Mouse (Mus musculus) intestine, embryonic 15.5 days (tissue): Measurements from ENCODE around the gene Upk2. TPM values are rescaled to one million over a fixed set of nuclear protein-coding genes. Genes with fewer than 3 reads are reported as not detected.
"Not testable (repeated sequence)": the region's sequence is repeated elsewhere in the genome, so short reads cannot be mapped to it uniquely, and the experiment has no call there.

Source experiments
- ATAC-seq: fragments of 200-750 bp; cut with Nextera tagmentation; 2 replicates; pipeline ENCODE4 v1.8.0; 2017; ENCODE audit warnings: moderate TSS enrichment, moderate library complexity
- H3K27ac ChIP-seq: fragments of 300-500 bp; sonication (generic); 2 replicates; pipeline ENCODE4 v1.5.1; 2015; ENCODE audit warnings: mild to moderate bottlenecking, inconsistent platforms
- H3K27me3 ChIP-seq: fragments of 300-500 bp; sonication (generic); replicated peaks from 2 replicates; pipeline ENCODE4 v1.6.1; 2015; ENCODE audit warnings: inconsistent platforms
- H3K36me3 ChIP-seq: fragments of 300-500 bp; sonication (generic); 2 replicates; pipeline ENCODE4 v1.6.1; 2015; ENCODE audit warnings: inconsistent platforms
- H3K4me1 ChIP-seq: fragments of 300-500 bp; sonication (generic); replicated peaks from 2 replicates; pipeline ENCODE4 v1.6.1; 2015; ENCODE audit warnings: inconsistent platforms
- H3K4me2 ChIP-seq: fragments of 300-500 bp; sonication (generic); replicated peaks from 2 replicates; pipeline ENCODE4 v1.6.1; 2015; ENCODE audit warnings: mild to moderate bottlenecking, inconsistent platforms
- H3K4me3 ChIP-seq: fragments of 300-500 bp; sonication (generic); replicated peaks from 2 replicates; pipeline ENCODE4 v1.5.1; 2015; ENCODE audit warnings: inconsistent platforms
- H3K9ac ChIP-seq: fragments of 300-500 bp; sonication (generic); 2 replicates; pipeline ENCODE4 v1.6.1; 2015; ENCODE audit warnings: inconsistent platforms
- H3K9me3 ChIP-seq: fragments of 300-500 bp; sonication (generic); 2 replicates; pipeline ENCODE4 v1.6.1; 2016; ENCODE audit warnings: inconsistent platforms
- WGBS: fragments of 180-500 bp; shearing (Covaris S2); methylation state at CpG from one replicate; pipeline ENCODE4 v1.1.7; 2015; 5-methylcytosine and 5-hydroxymethylcytosine counted together
- polyA plus RNA-seq: library from polyadenylated mRNA; unstranded; fragments of >200 nt; fragmentation: Nextera tagmentation; extraction: Ambion mirVana; gene quantifications from 2 replicates; pipeline ENCODE4 v1.2.1, GENCODE M21; 2015

Gene Upk2
- polyA plus RNA-seq, 1 experiment from 2014 or later = 1.2 TPM

GRCm38 (mm10) chr9:44435747-44436146, 19.0 kb downstream of the Upk2 start:
- no peaks in the 10 kb centered on the region for H3K9me3 ChIP-seq
- H3K27me3 ChIP-seq = no peaks in the 10 kb centered on the region
- no peak overlapping the region for H3K9ac ChIP-seq

DNA sequence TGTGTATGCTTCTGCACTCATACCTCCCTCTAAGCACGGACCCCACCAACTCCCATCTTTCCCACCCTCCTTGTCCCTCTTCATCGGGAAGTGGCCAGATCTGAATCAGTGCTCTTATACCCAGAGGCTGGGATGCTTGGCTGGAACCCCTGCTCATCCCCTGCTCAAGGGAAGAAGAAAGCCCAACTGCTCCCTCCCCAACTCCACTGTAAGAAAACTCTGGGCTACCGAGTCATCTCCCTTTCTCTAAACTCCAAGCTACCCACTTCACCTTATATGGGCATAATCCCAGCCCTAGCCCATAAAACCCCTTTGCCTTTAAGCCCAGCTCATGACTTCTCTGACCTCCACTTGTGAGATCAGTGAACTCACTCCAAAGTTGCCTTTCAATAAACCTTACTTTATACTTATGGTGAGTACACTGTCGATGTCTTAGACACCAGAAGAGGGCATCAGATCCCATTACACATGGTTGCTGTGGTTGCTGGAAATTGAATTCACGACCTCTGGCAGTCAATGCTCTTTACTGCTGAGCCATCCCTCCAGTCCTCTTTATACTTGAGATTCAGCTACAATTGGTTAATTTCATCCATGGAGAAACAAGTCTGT, 22.1 kb downstream of the Upk2 start:
- no peak overlapping the region for H3K27ac ChIP-seq
- no peak for ATAC-seq
- H3K27me3 ChIP-seq = no peaks in the 10 kb centered on the region
- 41% methylated on average over 5 of the region's 5 CpGs for WGBS
- H3K9me3 ChIP-seq = no peaks in the 10 kb centered on the region
- no peaks in the 10 kb centered on the region for H3K36me3 ChIP-seq
- H3K4me2 ChIP-seq = no peak overlapping the region
- no peaks in the 10 kb centered on the region for H3K4me1 ChIP-seq
- no peak overlapping the region for H3K9ac ChIP-seq
- no peak overlapping the region for H3K4me3 ChIP-seq

More at GRCm38 (mm10) chr9:44435747-44436146, 19.0 kb downstream of the Upk2 start:
- H3K4me3 ChIP-seq = no peak overlapping the region
- no peak overlapping the region for H3K27ac ChIP-seq
- no peak for ATAC-seq
- no peak overlapping the region for H3K4me2 ChIP-seq
- WGBS = 78% methylated on average over 6 of the region's 6 CpGs
- H3K4me1 ChIP-seq = no peaks in the 10 kb centered on the region
- H3K36me3 ChIP-seq = no peaks in the 10 kb centered on the region

GRCm38 (mm10) chr9:44423576-44423975, 31.2 kb downstream of the Upk2 start:
- no peak overlapping the region for H3K4me3 ChIP-seq
- 81% methylated on average over 4 of the region's 4 CpGs for WGBS
- H3K36me3 ChIP-seq = no peaks in the 10 kb centered on the region

DNA sequence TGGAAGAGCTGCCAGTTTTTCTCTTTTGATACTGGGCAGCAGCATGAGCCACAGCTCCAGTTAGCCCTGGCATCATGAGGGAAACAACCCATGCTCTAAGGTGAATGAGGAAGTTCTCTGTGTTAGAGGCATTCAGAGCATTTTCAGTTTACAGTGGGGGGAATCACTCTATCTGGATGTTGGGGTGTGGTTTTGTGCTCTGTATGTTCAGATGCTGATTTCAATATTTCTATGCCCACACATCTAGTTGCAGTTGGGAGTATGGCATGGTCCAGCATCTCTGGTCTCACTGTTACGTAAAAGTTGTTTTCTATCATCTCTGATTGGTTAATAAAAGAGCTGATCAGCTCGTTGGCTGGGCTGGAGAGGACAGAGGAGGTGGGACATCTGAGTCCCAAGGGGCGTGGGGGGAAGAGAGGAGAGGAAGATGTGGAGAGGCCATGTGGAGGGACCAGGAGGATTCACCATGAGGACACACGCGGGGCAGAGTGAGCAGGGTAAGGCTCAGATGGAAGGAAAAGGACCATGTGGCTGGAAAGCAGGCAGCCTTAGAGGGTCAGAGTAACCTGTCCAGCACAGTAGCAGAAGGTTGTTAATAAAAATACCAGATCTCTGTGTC, 34.4 kb downstream of the Upk2 start:
- Histone ChIP-seq H3K9ac (no peak overlapping the region), H3K27me3 (no peaks in the 10 kb centered on the region), H3K4me3 (no peak overlapping the region), H3K4me2 (no peak overlapping the region), H3K9me3 (no peaks in the 10 kb centered on the region), H3K36me3 (no peaks in the 10 kb centered on the region), H3K4me1 (no peaks in the 10 kb centered on the region; the same call in 1 of the 2 replicates), H3K27ac (no peak overlapping the region)
- 77% methylated on average over 5 of the region's 5 CpGs for WGBS
- ATAC-seq = no peak

More at GRCm38 (mm10) chr9:44423576-44423975, 31.2 kb downstream of the Upk2 start:
- no peaks in the 10 kb centered on the region for H3K27me3 ChIP-seq
- H3K9me3 ChIP-seq = no peaks in the 10 kb centered on the region
- H3K4me2 ChIP-seq = no peak overlapping the region
- H3K9ac ChIP-seq = no peak overlapping the region
- no peak for ATAC-seq
- no peak overlapping the region for H3K27ac ChIP-seq
- H3K4me1 ChIP-seq = no peaks in the 10 kb centered on the region

- H3K27me3 ChIP-seq, H3K4me3 ChIP-seq, H3K9ac ChIP-seq, H3K27ac ChIP-seq, ATAC-seq, H3K36me3 ChIP-seq, H3K4me1 ChIP-seq, H3K4me2 ChIP-seq, H3K9me3 ChIP-seq: not testable (repeated sequence)
- 92% methylated on average over 9 of the region's 9 CpGs for WGBS
Observed at GRCm38 (mm10) chr9:44419730-44420129, 35.0 kb downstream of the Upk2 start.

GRCm38 (mm10) chr9:44418519-44419385, 36.0 kb downstream of the Upk2 start, which contains the start of gene Ccdc84:
TSS of gene Ccdc84 (minus strand) at chr9:44418569.
- no peak for ATAC-seq
- peak within 1 kb of the TSS; percentile 91 for H3K4me2 ChIP-seq
- no peaks in the 10 kb centered on the region for H3K27me3 ChIP-seq
- WGBS = 74% methylated on average over 14 of the region's 14 CpGs
- H3K9me3 ChIP-seq = no peaks in the 10 kb centered on the region
- H3K4me1 ChIP-seq = no peaks in the 10 kb centered on the region; the same call in 1 of the 2 replicates
- H3K36me3 ChIP-seq = no peaks in the 10 kb centered on the region
- H3K4me3 ChIP-seq = peak within 1 kb of the TSS; percentile 81
- peak within 1 kb of the TSS; percentile 74 for H3K27ac ChIP-seq
- peak within 1 kb of the TSS; percentile 78 for H3K9ac ChIP-seq

GRCm38 (mm10) chr9:44417892-44418363, 36.8 kb downstream of the Upk2 start:
- under 1% methylated on average over 38 of the region's 38 CpGs for WGBS
- Histone ChIP-seq H3K4me3 (peak overlapping the region; percentile 81), H3K4me1 (no peaks in the 10 kb centered on the region; the same call in 1 of the 2 replicates), H3K27me3 (no peaks in the 10 kb centered on the region), H3K9ac (peak overlapping the region; percentile 78), H3K36me3 (peaks cover 3% of the 10 kb centered on the region; the same call in 1 of the 2 replicates), H3K9me3 (no peaks in the 10 kb centered on the region), H3K4me2 (peak overlapping the region; percentile 91), H3K27ac (peak overlapping the region; percentile 74)
- peak; percentile 98 for ATAC-seq

GRCm38 (mm10) chr9:44417156-44417891, 37.5 kb downstream of the Upk2 start:
- peak overlapping the region; percentile 81 for H3K4me3 ChIP-seq
- H3K36me3 ChIP-seq = peaks cover 5% of the 10 kb centered on the region; the same call in 1 of the 2 replicates
- H3K27me3 ChIP-seq = no peaks in the 10 kb centered on the region
- ATAC-seq = peak; percentile 82
- peak overlapping the region; percentile 74 for H3K27ac ChIP-seq
- no peaks in the 10 kb centered on the region for H3K9me3 ChIP-seq
- H3K9ac ChIP-seq = peak overlapping the region; percentile 78
- 6% methylated on average over 26 of the region's 26 CpGs for WGBS
- no peaks in the 10 kb centered on the region; the same call in 1 of the 2 replicates for H3K4me1 ChIP-seq
- H3K4me2 ChIP-seq = peak overlapping the region; percentile 91

DNA sequence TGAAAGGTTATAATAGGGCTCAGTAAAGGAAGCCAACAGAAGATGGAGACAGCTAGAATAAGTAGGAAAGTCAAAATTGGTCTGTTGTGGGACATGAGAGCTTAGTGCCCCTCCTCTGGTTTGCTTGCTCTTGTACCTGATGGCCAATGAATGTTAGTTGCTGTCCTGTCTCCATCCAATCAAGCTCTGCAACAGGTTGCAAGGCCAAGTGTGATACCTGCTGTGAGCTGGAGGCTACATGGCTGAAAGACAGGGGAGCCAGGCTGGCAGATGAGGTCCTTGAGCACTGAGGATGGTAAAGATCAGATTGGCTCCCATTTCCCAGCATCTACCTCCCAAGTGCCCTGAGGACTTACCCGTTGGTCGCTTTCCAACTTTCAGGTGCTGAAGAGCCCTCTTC, 42.0 kb downstream of the Upk2 start:
- Histone ChIP-seq H3K9ac (no peak overlapping the region), H3K4me3 (no peak overlapping the region), H3K27me3 (no peaks in the 10 kb centered on the region), H3K36me3 (peaks cover 24% of the 10 kb centered on the region), H3K4me2 (no peak overlapping the region), H3K27ac (no peak overlapping the region), H3K9me3 (no peaks in the 10 kb centered on the region), H3K4me1 (peaks cover 2% of the 10 kb centered on the region)
- no peak for ATAC-seq
- 69% methylated on average over 2 of the region's 2 CpGs for WGBS

- no peak overlapping the region for H3K4me3 ChIP-seq
- no peak for ATAC-seq
- 75% methylated on average over 4 of the region's 4 CpGs for WGBS
Observed at GRCm38 (mm10) chr9:44412306-44412705, 42.5 kb downstream of the Upk2 start.

GRCm38 (mm10) chr9:44411601-44412130, 43.1 kb downstream of the Upk2 start:
- peaks cover 24% of the 10 kb centered on the region for H3K36me3 ChIP-seq

More at GRCm38 (mm10) chr9:44412306-44412705, 42.5 kb downstream of the Upk2 start:
- Histone ChIP-seq H3K9me3 (no peaks in the 10 kb centered on the region), H3K36me3 (peaks cover 24% of the 10 kb centered on the region), H3K27me3 (no peaks in the 10 kb centered on the region), H3K4me1 (peaks cover 2% of the 10 kb centered on the region), H3K9ac (no peak overlapping the region), H3K27ac (no peak overlapping the region), H3K4me2 (no peak overlapping the region)

More at GRCm38 (mm10) chr9:44411601-44412130, 43.1 kb downstream of the Upk2 start:
- WGBS = 91% methylated on average over 1 of the region's 1 CpGs
- Histone ChIP-seq H3K9ac (no peak overlapping the region), H3K27me3 (no peaks in the 10 kb centered on the region), H3K4me1 (peaks cover 2% of the 10 kb centered on the region; the same call in 1 of the 2 replicates), H3K4me3 (no peak overlapping the region), H3K9me3 (no peaks in the 10 kb centered on the region), H3K4me2 (no peak overlapping the region), H3K27ac (no peak overlapping the region)
- ATAC-seq = no peak
